Mouse (Mus musculus): ENCODE results near the gene 2310057N15Rik. TPM values are rescaled to one million over a fixed set of nuclear protein-coding genes. Genes with fewer than 3 reads are reported as not detected.
"Not testable (repeated sequence)": the region's sequence is repeated elsewhere in the genome, so short reads cannot be mapped to it uniquely, and the experiment has no call there.

2310057N15Rik gene
- not detected in 2 replicates for polyA plus RNA-seq (2012; rRNA removed)

- WGBS: 89% methylated on average over 2 of the region's 2 CpGs
- Histone ChIP-seq H3K27ac (ENCODE audit: control insufficient read depth, insufficient read depth, low read length) (no peak within 1 kb of the TSS), H3K27me3 (ENCODE audit: control insufficient read depth, insufficient read depth, low read length) (no peaks in the 10 kb centered on the region), H3K36me3 (ENCODE audit: control insufficient read depth, insufficient read depth, low read length) (no peaks in the 10 kb centered on the region), H3K4me1 (replicated peaks; ENCODE audit: control insufficient read depth, insufficient read depth, low read length) (no peaks in the 10 kb centered on the region), H3K4me3 (ENCODE audit: control insufficient read depth, insufficient read depth, low read length) (no peak within 1 kb of the TSS)
- no peak for DNase-seq
- TF ChIP-seq CTCF (IDR thresholded peaks at IDR 0.05; ENCODE audit: borderline replicate concordance, control insufficient read depth, extremely low read depth, insufficient read depth, low read length, poor library complexity): no peak
- no peak for TF ChIP-seq POLR2A (IDR thresholded peaks at IDR 0.05; ENCODE audit: control insufficient read depth, extremely low read depth, insufficient read depth, low read length, poor library complexity)
These were observed at the start of gene 2310057N15Rik for GRCm38 (mm10) chr16:88774106-88774505. 2310057N15Rik (minus strand) TSS chr16:88774206.

- DNase-seq: no peak
- H3K4me3 ChIP-seq (ENCODE audit: control insufficient read depth, insufficient read depth, low read length): no peak overlapping the region
- no peaks in the 10 kb centered on the region for H3K36me3 ChIP-seq (ENCODE audit: control insufficient read depth, insufficient read depth, low read length)
- H3K27ac ChIP-seq (ENCODE audit: control insufficient read depth, insufficient read depth, low read length): no peak overlapping the region
- 90% methylated on average over 3 of the region's 3 CpGs for WGBS
- H3K27me3 ChIP-seq (ENCODE audit: control insufficient read depth, insufficient read depth, low read length): no peaks in the 10 kb centered on the region
- no peak for TF ChIP-seq CTCF (IDR thresholded peaks at IDR 0.05; ENCODE audit: borderline replicate concordance, control insufficient read depth, extremely low read depth, insufficient read depth, low read length, poor library complexity)
- TF ChIP-seq POLR2A (IDR thresholded peaks at IDR 0.05; ENCODE audit: control insufficient read depth, extremely low read depth, insufficient read depth, low read length, poor library complexity): no peak
- H3K4me1 ChIP-seq (replicated peaks; ENCODE audit: control insufficient read depth, insufficient read depth, low read length): no peaks in the 10 kb centered on the region
These were observed 49.7 kb upstream of the 2310057N15Rik start for GRCm38 (mm10) chr16:88823736-88824135.

GRCm38 (mm10) chr16:88820066-88820465 is 46.1 kb upstream of the 2310057N15Rik start, which contains the start of gene Krtap15:
Krtap15 (plus strand) TSS chr16:88820215.
- Histone ChIP-seq H3K27ac (ENCODE audit: control insufficient read depth, insufficient read depth, low read length) (no peak within 1 kb of the TSS), H3K4me3 (ENCODE audit: control insufficient read depth, insufficient read depth, low read length) (no peak within 1 kb of the TSS), H3K27me3 (ENCODE audit: control insufficient read depth, insufficient read depth, low read length) (no peaks in the 10 kb centered on the region), H3K4me1 (replicated peaks; ENCODE audit: control insufficient read depth, insufficient read depth, low read length) (no peaks in the 10 kb centered on the region), H3K36me3 (ENCODE audit: control insufficient read depth, insufficient read depth, low read length) (no peaks in the 10 kb centered on the region)
- WGBS: 78% methylated on average over 3 of the region's 3 CpGs
- no peak for TF ChIP-seq CTCF (IDR thresholded peaks at IDR 0.05; ENCODE audit: borderline replicate concordance, control insufficient read depth, extremely low read depth, insufficient read depth, low read length, poor library complexity)
- TF ChIP-seq POLR2A (IDR thresholded peaks at IDR 0.05; ENCODE audit: control insufficient read depth, extremely low read depth, insufficient read depth, low read length, poor library complexity): no peak
- no peak for DNase-seq

GRCm38 (mm10) chr16:88811827-88812226 is 37.8 kb upstream of the 2310057N15Rik start, which contains the start of gene Gm20741:
Gm20741 (minus strand) TSS chr16:88812220.
- Histone ChIP-seq H3K27ac (ENCODE audit: control insufficient read depth, insufficient read depth, low read length) (no peak within 1 kb of the TSS), H3K27me3 (ENCODE audit: control insufficient read depth, insufficient read depth, low read length) (no peaks in the 10 kb centered on the region), H3K4me1 (replicated peaks; ENCODE audit: control insufficient read depth, insufficient read depth, low read length) (no peaks in the 10 kb centered on the region), H3K36me3 (ENCODE audit: control insufficient read depth, insufficient read depth, low read length) (no peaks in the 10 kb centered on the region), H3K4me3 (ENCODE audit: control insufficient read depth, insufficient read depth, low read length) (no peak within 1 kb of the TSS)
- TF ChIP-seq POLR2A (IDR thresholded peaks at IDR 0.05; ENCODE audit: control insufficient read depth, extremely low read depth, insufficient read depth, low read length, poor library complexity): no peak
- no peak for TF ChIP-seq CTCF (IDR thresholded peaks at IDR 0.05; ENCODE audit: borderline replicate concordance, control insufficient read depth, extremely low read depth, insufficient read depth, low read length, poor library complexity)
- no peak for DNase-seq
- 74% methylated on average over 2 of the region's 2 CpGs for WGBS

- 86% methylated on average over 2 of the region's 2 CpGs for WGBS
- H3K4me1 ChIP-seq (replicated peaks; ENCODE audit: control insufficient read depth, insufficient read depth, low read length): no peaks in the 10 kb centered on the region
- no peak for DNase-seq
- TF ChIP-seq CTCF (IDR thresholded peaks at IDR 0.05; ENCODE audit: borderline replicate concordance, control insufficient read depth, extremely low read depth, insufficient read depth, low read length, poor library complexity): no peak
- no peak for TF ChIP-seq POLR2A (IDR thresholded peaks at IDR 0.05; ENCODE audit: control insufficient read depth, extremely low read depth, insufficient read depth, low read length, poor library complexity)
- H3K27me3 ChIP-seq (ENCODE audit: control insufficient read depth, insufficient read depth, low read length): no peaks in the 10 kb centered on the region
- H3K36me3 ChIP-seq (ENCODE audit: control insufficient read depth, insufficient read depth, low read length): no peaks in the 10 kb centered on the region
- no peak overlapping the region for H3K4me3 ChIP-seq (ENCODE audit: control insufficient read depth, insufficient read depth, low read length)
- H3K27ac ChIP-seq (ENCODE audit: control insufficient read depth, insufficient read depth, low read length): no peak overlapping the region
These were observed 12.8 kb upstream of the 2310057N15Rik start for GRCm38 (mm10) chr16:88786786-88787185.

- H3K4me3 ChIP-seq (ENCODE audit: control insufficient read depth, insufficient read depth, low read length): no peak within 1 kb of the TSS
- H3K4me1 ChIP-seq (replicated peaks; ENCODE audit: control insufficient read depth, insufficient read depth, low read length): no peaks in the 10 kb centered on the region
- H3K27ac ChIP-seq (ENCODE audit: control insufficient read depth, insufficient read depth, low read length): no peak within 1 kb of the TSS
- no peaks in the 10 kb centered on the region for H3K27me3 ChIP-seq (ENCODE audit: control insufficient read depth, insufficient read depth, low read length)
- TF ChIP-seq CTCF (IDR thresholded peaks at IDR 0.05; ENCODE audit: borderline replicate concordance, control insufficient read depth, extremely low read depth, insufficient read depth, low read length, poor library complexity) (no peak), POLR2A (IDR thresholded peaks at IDR 0.05; ENCODE audit: control insufficient read depth, extremely low read depth, insufficient read depth, low read length, poor library complexity) (no peak)
- DNase-seq: no peak
- 94% methylated on average over 6 of the region's 6 CpGs for WGBS
- no peaks in the 10 kb centered on the region for H3K36me3 ChIP-seq (ENCODE audit: control insufficient read depth, insufficient read depth, low read length)
These were observed 3.6 kb upstream of the 2310057N15Rik start, which contains the start of gene Gm5965 for GRCm38 (mm10) chr16:88777596-88777995. Gm5965 (plus strand) TSS chr16:88777896.

- 89% methylated on average over 3 of the region's 3 CpGs for WGBS
- not testable (repeated sequence) for H3K27me3 ChIP-seq (ENCODE audit: control insufficient read depth, insufficient read depth, low read length); H3K4me1 ChIP-seq (replicated peaks; ENCODE audit: control insufficient read depth, insufficient read depth, low read length); DNase-seq; H3K36me3 ChIP-seq (ENCODE audit: control insufficient read depth, insufficient read depth, low read length); H3K4me3 ChIP-seq (ENCODE audit: control insufficient read depth, insufficient read depth, low read length); H3K27ac ChIP-seq (ENCODE audit: control insufficient read depth, insufficient read depth, low read length)
These were observed 15.5 kb downstream of the 2310057N15Rik start, which contains the start of gene 2310034C09Rik for GRCm38 (mm10) chr16:88758547-88758946. 2310034C09Rik (plus strand) TSS chr16:88758847.

- DNase-seq; H3K4me1 ChIP-seq (replicated peaks; ENCODE audit: control insufficient read depth, insufficient read depth, low read length); H3K36me3 ChIP-seq (ENCODE audit: control insufficient read depth, insufficient read depth, low read length); H3K4me3 ChIP-seq (ENCODE audit: control insufficient read depth, insufficient read depth, low read length); H3K27me3 ChIP-seq (ENCODE audit: control insufficient read depth, insufficient read depth, low read length); H3K27ac ChIP-seq (ENCODE audit: control insufficient read depth, insufficient read depth, low read length): not testable (repeated sequence)
- WGBS: 89% methylated on average over 3 of the region's 3 CpGs
These were observed 22.5 kb downstream of the 2310057N15Rik start, which contains the start of gene Krtap13 for GRCm38 (mm10) chr16:88751535-88751934. Krtap13 (minus strand) TSS chr16:88751635.
